Mouse (Mus musculus): ENCODE measurements around the gene Hmgb2. TPM values are rescaled to one million over a fixed set of nuclear protein-coding genes. Genes with fewer than 3 reads are reported as not detected.

The Hmgb2 gene
- total RNA-seq, 2 experiments from 2014 or later: 27.0 to 51.5 TPM

- DNase-seq: no peak
Observed at GRCm38 (mm10) chr8:57541405-57541804, 29.7 kb downstream of the Hmgb2 start.

GRCm38 (mm10) chr8:57546401-57546800, 34.7 kb downstream of the Hmgb2 start:
- intact Hi-C loops (cut with DNase I): no loop called here
- no peak for DNase-seq

More at GRCm38 (mm10) chr8:57541405-57541804, 29.7 kb downstream of the Hmgb2 start:
- intact Hi-C loops (cut with DNase I): loop anchor here (2.0 kb wide), 1 partner anchor 251 kb away; no protein-coding TSS in a partner anchor

- no peak for DNase-seq
Observed at GRCm38 (mm10) chr8:57546834-57547233, 35.1 kb downstream of the Hmgb2 start.

GRCm38 (mm10) chr8:57547581-57547980, 35.9 kb downstream of the Hmgb2 start:
- intact Hi-C loops (cut with DNase I): no loop called here
- DNase-seq: no peak

More at GRCm38 (mm10) chr8:57546834-57547233, 35.1 kb downstream of the Hmgb2 start:
- intact Hi-C loops (cut with DNase I): no loop called here

DNA sequence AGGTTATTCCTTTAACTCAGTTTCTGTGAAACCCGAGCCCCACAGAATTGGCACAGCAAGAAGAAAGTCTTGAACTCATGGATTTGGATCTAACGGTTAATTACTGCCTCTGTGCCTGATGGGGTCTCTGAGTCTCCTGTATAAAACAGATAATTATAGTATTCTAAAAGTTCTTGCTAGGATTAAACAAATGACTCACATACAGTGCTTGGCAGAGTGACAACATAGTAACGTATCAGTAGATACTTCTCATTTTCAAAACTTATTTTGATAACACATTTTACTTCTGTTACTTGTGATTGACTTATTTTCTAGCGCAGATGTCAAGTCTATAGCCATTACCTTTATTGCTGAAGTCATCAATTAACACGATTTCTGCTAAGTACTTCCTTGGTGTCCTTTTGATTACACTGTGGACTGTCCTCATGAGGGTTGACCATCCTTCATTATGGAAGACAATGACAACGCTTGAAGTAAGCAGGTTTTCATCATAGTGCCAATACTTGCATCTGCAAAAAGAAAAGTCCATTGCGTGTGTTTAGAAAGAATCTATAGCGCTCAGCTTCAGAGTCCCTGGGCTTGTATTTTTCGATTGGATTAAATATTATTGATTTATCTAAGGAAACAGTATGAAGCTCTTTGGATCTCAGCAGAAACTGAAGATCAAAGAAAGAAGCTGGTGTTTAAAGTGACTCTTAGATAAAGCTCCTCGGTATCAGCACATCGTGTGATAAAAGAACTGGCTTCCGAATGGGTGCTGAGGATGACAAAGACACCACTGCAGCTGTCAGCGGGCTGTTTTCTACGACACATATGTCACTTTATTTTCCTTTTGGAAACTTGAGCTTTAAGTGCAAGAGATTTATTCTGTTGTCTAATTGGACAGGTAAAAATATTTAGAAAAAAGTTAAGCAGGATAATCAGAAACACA, 40.7 kb downstream of the Hmgb2 start:
- intact Hi-C loops (cut with DNase I): no loop called here
- DNase-seq: no peak

GRCm38 (mm10) chr8:57560926-57561325, 49.2 kb downstream of the Hmgb2 start:
- no peak for DNase-seq
- intact Hi-C loops (cut with DNase I): no loop called here

DNA sequence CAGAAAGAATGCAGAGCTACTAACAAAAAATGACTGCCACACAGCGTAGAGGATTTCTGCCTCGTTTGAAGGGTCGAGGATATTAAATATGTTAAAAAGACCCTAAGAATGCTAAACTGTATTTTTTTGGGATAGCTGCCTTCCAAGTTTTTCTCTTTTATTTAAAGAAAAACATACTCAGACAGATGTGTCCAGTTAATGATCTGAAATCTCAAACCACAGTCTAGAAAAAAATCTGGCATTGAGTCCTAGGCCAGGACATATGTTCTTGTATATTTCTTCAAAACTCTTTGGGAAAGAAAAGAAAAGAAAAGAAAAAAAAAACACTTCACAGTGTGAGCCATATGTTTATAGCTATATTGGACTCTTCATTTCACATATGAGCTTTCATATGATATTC, 51.0 kb downstream of the Hmgb2 start:
- DNase-seq: no peak

GRCm38 (mm10) chr8:57563726-57564125, 52.0 kb downstream of the Hmgb2 start:
- no peak for DNase-seq
- intact Hi-C loops (cut with DNase I): no loop called here

More for the DNA sequence above, 51.0 kb downstream of the Hmgb2 start:
- intact Hi-C loops (cut with DNase I): no loop called here

DNA sequence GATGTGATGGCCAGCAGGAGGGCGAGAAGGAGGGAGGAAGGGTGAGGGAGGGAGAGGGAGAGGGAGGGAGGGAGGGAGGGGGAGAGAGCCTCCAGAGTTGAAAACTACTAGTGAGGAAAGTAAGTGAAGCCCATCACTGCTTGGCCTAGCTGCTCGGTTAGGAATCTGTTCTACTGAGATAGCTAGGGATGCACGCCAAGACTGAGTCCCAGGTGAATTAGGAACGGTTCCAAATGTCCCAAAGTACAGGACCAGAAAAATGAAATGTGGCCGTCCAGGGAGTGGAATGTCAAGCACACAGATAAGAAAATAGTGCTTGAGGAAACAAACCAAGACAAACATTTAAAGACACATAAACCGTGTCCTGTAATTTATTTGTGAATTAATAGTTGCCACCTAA, 53.3 kb downstream of the Hmgb2 start:
- intact Hi-C loops (cut with DNase I): no loop called here
- DNase-seq: no peak

Other genes with a start within 250 kb of the Hmgb2 start
- 10 to 100 TPM; 74.2 to 78.6 TPM for gene Hand2, start 190.9 kb upstream of the Hmgb2 start, total RNA-seq (2021)
- under 1 TPM in 1 of 2 experiments, not detected in 1; 0.43 TPM for gene Scrg1, start 56.0 kb upstream of the Hmgb2 start, total RNA-seq (2021)
- gene Sap30, start 24.0 kb upstream of the Hmgb2 start, total RNA-seq (2021): 10 to 100 TPM; 12.9 TPM
- gene Galnt7, start 141.1 kb downstream of the Hmgb2 start, total RNA-seq (2021): 1 to 10 TPM; 5.0 to 7.0 TPM